Mouse (Mus musculus) stomach, embryonic 16.5 days (tissue): Measurements from ENCODE around the gene Cyb5rl. TPM values are rescaled to one million over a fixed set of nuclear protein-coding genes. Genes with fewer than 3 reads are reported as not detected.

Experiments
- ATAC-seq: fragments of 200-750 bp; cut with Nextera tagmentation; 2 replicates; pipeline ENCODE4 v1.8.0; 2017; ENCODE audit warnings: moderate number of reproducible peaks, moderate TSS enrichment; ENCODE audit not compliant: insufficient read depth, low FRiP score
- H3K27ac ChIP-seq: fragments of 300-500 bp; sonication (generic); 2 replicates; pipeline ENCODE4 v1.5.1; 2014; ENCODE audit warnings: low read length
- H3K27me3 ChIP-seq: fragments of 300-500 bp; sonication (generic); 2 replicates; pipeline ENCODE4 v1.6.1; 2014; ENCODE audit warnings: low read length, control low read depth, mixed read lengths; ENCODE audit not compliant: control insufficient read depth, insufficient read depth
- H3K36me3 ChIP-seq: fragments of 300-500 bp; sonication (generic); 2 replicates; pipeline ENCODE4 v1.6.1; 2014; ENCODE audit warnings: low read length; ENCODE audit not compliant: control insufficient read depth, insufficient read depth
- H3K4me1 ChIP-seq: fragments of 300-500 bp; sonication (generic); 2 replicates; pipeline ENCODE4 v1.6.1; 2014; ENCODE audit warnings: low read length, control low read depth, mixed read lengths; ENCODE audit not compliant: control insufficient read depth, insufficient read depth
- H3K4me2 ChIP-seq: fragments of 300-500 bp; sonication (generic); 2 replicates; pipeline ENCODE4 v1.6.1; 2014; ENCODE audit warnings: low read depth, low read length, mixed read lengths
- H3K4me3 ChIP-seq: fragments of 300-500 bp; sonication (generic); replicated peaks from 2 replicates; pipeline ENCODE4 v1.5.1; 2014; ENCODE audit warnings: mild to moderate bottlenecking, low read length
- H3K9ac ChIP-seq: fragments of 300-500 bp; sonication (generic); 2 replicates; pipeline ENCODE4 v1.6.1; 2014; ENCODE audit warnings: low read length
- H3K9me3 ChIP-seq: fragments of 300-500 bp; sonication (generic); replicated peaks from 2 replicates; pipeline ENCODE4 v1.6.1; 2016; ENCODE audit warnings: low read length, control low read depth; ENCODE audit not compliant: control insufficient read depth
- WGBS: fragments of 180-500 bp; shearing (Covaris S2); extraction: QIAGEN DNeasy Blood & Tissue Kit; methylation state at CpG from one replicate; pipeline ENCODE4 v1.1.7; 2014; 5-methylcytosine and 5-hydroxymethylcytosine counted together
- polyA plus RNA-seq: library from polyadenylated mRNA; unstranded; fragments of >200 nt; fragmentation: Nextera tagmentation; extraction: Ambion mirVana; gene quantifications from 2 replicates; pipeline ENCODE4 v1.2.1, GENCODE M21; 2015

The Cyb5rl gene
- polyA plus RNA-seq, 1 experiment from 2014 or later, result 7.5 TPM

DNA sequence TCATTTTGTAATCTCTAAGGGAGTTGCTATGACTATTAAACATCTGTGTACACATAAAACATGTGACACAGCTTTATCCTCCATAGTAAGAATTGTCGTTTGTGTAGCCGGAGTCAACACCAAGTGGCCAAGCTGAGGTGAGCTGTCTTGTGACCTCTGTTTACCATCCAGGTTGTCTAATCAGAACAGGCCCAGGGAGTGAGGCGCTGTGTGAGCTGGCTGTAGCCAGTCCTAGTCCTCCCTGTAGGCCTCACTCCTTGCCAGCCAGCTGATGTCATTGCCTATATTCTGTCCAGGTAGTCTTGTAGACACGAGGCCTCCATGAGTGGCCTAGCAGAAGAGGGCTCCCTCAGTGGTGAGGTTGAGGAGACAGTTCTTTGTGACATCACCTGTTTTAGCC, 31.1 kb upstream of the Cyb5rl start:
- no peaks in the 10 kb centered on the region for H3K9me3 ChIP-seq
- 79% methylated on average over 4 of the region's 4 CpGs for WGBS
- ATAC-seq, result no peak
- H3K4me3 ChIP-seq, result no peak overlapping the region
- H3K27ac ChIP-seq, result no peak overlapping the region
- no peak overlapping the region for H3K9ac ChIP-seq
- H3K4me2 ChIP-seq, result no peak overlapping the region
- H3K4me1 ChIP-seq, result no peaks in the 10 kb centered on the region
- peaks cover 11% of the 10 kb centered on the region; the same call in 1 of the 2 replicates for H3K36me3 ChIP-seq
- H3K27me3 ChIP-seq, result no peaks in the 10 kb centered on the region

DNA sequence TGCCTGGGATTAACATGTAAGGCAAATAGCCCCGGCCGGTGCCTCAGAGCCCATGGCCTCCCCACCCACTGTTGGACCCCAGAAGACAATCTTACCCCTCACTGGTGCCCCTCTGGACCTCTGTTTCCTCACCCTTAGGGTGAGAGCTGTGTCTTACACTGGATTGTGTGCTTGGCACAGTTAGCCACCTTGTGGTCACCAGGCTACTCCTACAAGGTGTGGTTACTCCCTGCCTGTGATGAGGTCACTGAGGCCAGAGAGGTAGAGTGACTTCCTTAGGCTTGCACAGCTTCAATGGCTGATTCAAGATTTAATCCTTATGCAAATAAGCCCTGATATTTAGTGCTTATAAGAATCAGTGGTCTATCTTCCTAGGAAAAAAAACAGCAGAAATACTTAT, 29.8 kb upstream of the Cyb5rl start:
- no peak for ATAC-seq
- peaks cover 20% of the 10 kb centered on the region for H3K36me3 ChIP-seq
- no peak overlapping the region for H3K27ac ChIP-seq
- no peaks in the 10 kb centered on the region for H3K9me3 ChIP-seq
- H3K27me3 ChIP-seq, result no peaks in the 10 kb centered on the region
- H3K4me3 ChIP-seq, result no peak overlapping the region
- no peaks in the 10 kb centered on the region for H3K4me1 ChIP-seq
- no peak overlapping the region for H3K4me2 ChIP-seq
- 97% methylated on average over 2 of the region's 2 CpGs for WGBS
- H3K9ac ChIP-seq, result no peak overlapping the region

DNA sequence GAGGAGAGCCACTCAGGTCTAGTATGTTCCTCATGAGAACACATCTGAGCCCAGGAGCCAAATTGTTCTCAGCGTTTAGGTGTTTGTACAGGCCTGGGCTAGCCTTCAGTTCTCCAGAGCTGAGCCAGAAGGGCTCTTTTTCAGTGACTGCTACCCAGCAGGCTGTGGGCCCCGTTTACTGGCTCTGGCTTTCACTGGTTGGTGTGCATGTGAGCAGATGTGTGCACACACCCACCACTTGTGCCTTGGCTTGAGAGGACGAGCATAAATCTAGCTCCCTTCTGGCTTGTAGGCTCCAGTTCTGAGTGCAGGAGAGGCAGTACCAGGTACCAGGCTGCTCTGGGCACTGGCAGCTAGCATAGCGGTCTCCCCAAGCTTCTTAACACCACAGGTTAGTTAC, 28.5 kb upstream of the Cyb5rl start:
- 83% methylated on average over 4 of the region's 4 CpGs for WGBS
- ATAC-seq, result no peak
- H3K27me3 ChIP-seq, result no peaks in the 10 kb centered on the region
- H3K9ac ChIP-seq, result no peak overlapping the region
- H3K36me3 ChIP-seq, result peaks cover 24% of the 10 kb centered on the region
- no peak overlapping the region for H3K4me3 ChIP-seq
- H3K4me1 ChIP-seq, result no peaks in the 10 kb centered on the region
- H3K9me3 ChIP-seq, result no peaks in the 10 kb centered on the region
- H3K27ac ChIP-seq, result no peak overlapping the region
- no peak overlapping the region for H3K4me2 ChIP-seq

DNA sequence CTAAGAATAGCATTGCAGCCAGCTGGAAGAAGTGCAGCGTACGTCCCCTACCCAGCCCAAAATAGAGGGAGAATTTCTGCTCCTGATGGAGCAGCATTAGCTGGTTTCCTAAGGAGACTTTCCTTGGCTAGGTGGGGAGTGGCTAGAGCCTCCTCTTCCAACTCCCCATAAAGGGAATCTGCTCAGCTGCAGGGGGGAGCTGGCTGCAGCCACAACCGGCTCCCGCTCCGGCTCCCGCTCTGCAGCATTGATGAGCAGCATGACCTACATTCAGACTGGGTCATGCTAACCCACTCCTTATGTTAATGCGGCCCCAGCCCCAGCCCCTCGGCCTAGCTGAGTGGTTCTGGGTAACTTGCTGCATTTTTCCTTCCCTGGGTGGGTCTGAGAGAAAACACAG, 27.5 kb upstream of the Cyb5rl start:
- Histone ChIP-seq H3K4me3 (no peak overlapping the region), H3K9ac (no peak overlapping the region), H3K36me3 (peaks cover 29% of the 10 kb centered on the region), H3K4me2 (no peak overlapping the region), H3K27ac (no peak overlapping the region), H3K9me3 (no peaks in the 10 kb centered on the region), H3K4me1 (no peaks in the 10 kb centered on the region), H3K27me3 (no peaks in the 10 kb centered on the region)
- no peak for ATAC-seq
- WGBS, result 84% methylated on average over 8 of the region's 8 CpGs

DNA sequence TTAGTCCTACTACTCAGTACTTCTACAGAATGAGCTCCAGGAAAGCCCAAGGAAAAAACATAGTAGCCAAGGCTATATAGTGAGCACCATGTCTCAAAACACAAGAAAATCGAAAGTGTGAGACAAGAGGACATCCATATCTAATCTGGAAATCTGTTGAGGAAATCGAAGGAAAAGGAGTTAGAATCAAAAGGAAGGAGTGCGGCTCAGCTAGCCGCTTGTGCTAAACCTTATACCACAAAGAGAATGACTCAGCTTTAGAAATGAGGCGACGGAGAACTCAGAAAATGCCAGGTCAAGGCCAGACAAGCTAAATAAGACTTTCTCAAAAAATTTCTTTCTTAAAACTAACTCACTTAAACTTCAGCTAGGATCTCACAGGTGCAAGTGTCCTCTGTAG, 24.5 kb upstream of the Cyb5rl start:
- ATAC-seq, result no peak
- WGBS, result 88% methylated on average over 6 of the region's 6 CpGs
- H3K27me3 ChIP-seq, result no peaks in the 10 kb centered on the region
- no peak overlapping the region for H3K4me2 ChIP-seq
- H3K36me3 ChIP-seq, result peaks cover 44% of the 10 kb centered on the region
- no peak overlapping the region for H3K27ac ChIP-seq
- no peaks in the 10 kb centered on the region for H3K4me1 ChIP-seq
- H3K9me3 ChIP-seq, result no peaks in the 10 kb centered on the region
- no peak overlapping the region for H3K4me3 ChIP-seq
- no peak overlapping the region for H3K9ac ChIP-seq

DNA sequence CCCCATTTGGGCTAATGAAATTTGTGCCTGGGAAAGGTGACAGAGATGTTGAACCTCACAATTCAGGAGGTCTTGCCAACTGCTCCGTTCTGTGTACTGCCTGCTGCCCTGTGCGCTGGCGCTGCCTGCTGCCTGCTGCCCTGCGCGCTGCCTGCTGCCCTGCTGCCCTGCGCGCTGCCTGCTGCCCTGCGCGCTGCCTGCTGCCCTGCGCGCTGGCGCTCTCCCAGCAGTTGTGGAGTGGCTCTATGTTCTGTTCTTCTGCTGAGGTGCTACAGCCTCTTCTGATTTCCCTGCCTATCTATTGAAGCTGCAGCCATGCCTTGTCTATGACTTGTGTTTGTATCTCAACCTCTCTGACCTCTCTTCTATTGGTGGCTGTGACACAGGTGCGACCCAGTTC, 21.6 kb upstream of the Cyb5rl start:
- ATAC-seq, result no peak
- Histone ChIP-seq H3K36me3 (peaks cover 40% of the 10 kb centered on the region), H3K27me3 (no peaks in the 10 kb centered on the region), H3K4me2 (no peak overlapping the region), H3K9ac (no peak overlapping the region), H3K4me3 (no peak overlapping the region), H3K4me1 (no peaks in the 10 kb centered on the region), H3K9me3 (no peaks in the 10 kb centered on the region), H3K27ac (no peak overlapping the region)
- WGBS, result 98% methylated on average over 13 of the region's 13 CpGs

DNA sequence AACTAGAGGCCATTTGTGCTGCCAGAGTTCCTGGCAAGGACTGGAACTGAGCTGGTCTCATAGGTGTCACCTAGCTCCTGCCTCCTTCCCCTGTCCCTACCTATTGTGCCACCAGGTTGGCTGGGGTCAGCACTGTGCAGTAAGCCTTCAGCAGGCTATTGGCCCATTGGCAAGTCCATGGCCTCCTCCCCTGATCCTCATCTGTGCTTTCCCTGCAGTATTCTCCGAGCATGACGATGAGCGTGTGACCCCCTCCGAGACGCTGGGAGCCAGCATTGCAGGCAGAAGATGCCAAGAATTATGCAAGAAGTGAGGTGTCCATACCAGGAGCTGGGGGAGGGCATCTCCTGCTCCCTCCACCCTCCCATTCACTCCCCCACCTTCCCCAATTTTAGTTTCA, 19.0 kb upstream of the Cyb5rl start:
- Histone ChIP-seq H3K27ac (no peak overlapping the region), H3K4me3 (no peak overlapping the region), H3K36me3 (0 out of 2 replicates have a peak, but pooled peaks cover 27% of the 10 kb centered on the region), H3K27me3 (no peaks in the 10 kb centered on the region), H3K4me2 (no peak overlapping the region), H3K9ac (no peak overlapping the region), H3K4me1 (no peaks in the 10 kb centered on the region), H3K9me3 (no peaks in the 10 kb centered on the region)
- WGBS, result 81% methylated on average over 5 of the region's 5 CpGs
- ATAC-seq, result no peak

DNA sequence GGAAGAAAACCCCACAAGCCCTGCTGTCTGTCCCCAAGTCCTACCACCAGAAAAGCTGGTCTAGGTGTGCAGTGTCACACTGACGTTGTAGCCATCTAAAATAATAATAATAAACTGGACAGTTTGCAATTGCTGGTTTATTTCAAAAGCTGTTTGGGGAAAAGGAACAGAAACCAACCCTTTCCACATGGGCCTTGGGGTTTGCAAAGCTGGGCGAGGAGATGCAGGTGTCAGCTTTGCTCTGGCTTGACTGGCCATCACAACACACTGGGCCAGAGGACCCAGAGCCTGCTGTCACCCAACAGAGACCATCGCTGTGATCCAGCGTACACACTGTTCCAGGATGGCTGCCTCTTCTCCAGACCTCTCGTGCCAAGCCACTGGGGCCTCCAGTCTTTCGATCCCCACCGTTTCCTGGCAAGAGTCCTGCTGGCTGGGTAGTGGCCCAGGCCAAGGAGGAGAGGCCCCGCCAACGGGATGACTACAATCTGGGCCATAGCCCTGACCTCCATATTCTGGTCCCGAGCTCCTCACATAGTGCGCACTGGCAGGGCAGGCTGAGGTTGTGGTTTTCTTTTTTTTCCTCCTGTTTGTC, 18.1 kb upstream of the Cyb5rl start:
- Histone ChIP-seq H3K27ac (no peak overlapping the region), H3K9ac (no peak overlapping the region), H3K4me2 (no peak overlapping the region), H3K36me3 (0 out of 2 replicates have a peak, but pooled peaks cover 23% of the 10 kb centered on the region), H3K9me3 (no peaks in the 10 kb centered on the region), H3K4me1 (no peaks in the 10 kb centered on the region), H3K27me3 (no peaks in the 10 kb centered on the region), H3K4me3 (no peak overlapping the region)
- ATAC-seq, result no peak
- 88% methylated on average over 11 of the region's 11 CpGs for WGBS

DNA sequence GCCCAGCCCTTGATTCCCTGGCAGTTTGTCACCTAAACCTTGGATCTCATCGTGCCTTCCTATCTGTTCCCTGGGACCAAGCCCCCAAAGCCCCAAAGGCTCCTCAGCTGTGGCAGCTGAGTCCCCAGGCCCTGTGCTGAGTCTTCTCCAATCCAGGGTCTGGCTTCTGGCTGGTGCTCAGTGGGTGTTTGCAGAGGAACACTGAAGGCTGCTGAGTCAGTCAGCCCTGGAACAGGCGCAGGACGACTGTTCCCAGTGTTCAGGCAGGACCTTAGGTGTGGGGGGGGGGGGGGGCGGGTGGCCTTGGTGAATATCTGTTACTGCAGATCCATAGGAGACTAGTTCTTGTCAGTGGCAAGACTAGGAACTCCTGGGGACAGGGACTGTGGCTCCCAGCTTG, 14.9 kb upstream of the Cyb5rl start:
- H3K36me3 ChIP-seq, result 0 out of 2 replicates have a peak, but pooled peaks cover 11% of the 10 kb centered on the region
- H3K27ac ChIP-seq, result no peak overlapping the region
- H3K4me3 ChIP-seq, result no peak overlapping the region
- no peaks in the 10 kb centered on the region for H3K9me3 ChIP-seq
- H3K9ac ChIP-seq, result no peak overlapping the region
- H3K27me3 ChIP-seq, result no peaks in the 10 kb centered on the region
- H3K4me2 ChIP-seq, result no peak overlapping the region
- WGBS, result 63% methylated on average over 4 of the region's 4 CpGs
- no peak for ATAC-seq
- H3K4me1 ChIP-seq, result no peaks in the 10 kb centered on the region
